Mouse (Mus musculus) erythroblast, embryonic 14.5 days (primary cell): ENCODE measurements around the gene Noc4l.

Experiments
- GATA1 ChIP-seq: IDR thresholded peaks from 2 replicates; pipeline ENCODE4 v1.6.1; 2012; ENCODE audit warnings: low read length, inconsistent platforms, mixed read lengths
- TAL1 ChIP-seq: IDR thresholded peaks from 3 replicates; pipeline ENCODE4 v1.6.1; 2012; ENCODE audit warnings: low read length, inconsistent platforms, mixed read lengths

DNA sequence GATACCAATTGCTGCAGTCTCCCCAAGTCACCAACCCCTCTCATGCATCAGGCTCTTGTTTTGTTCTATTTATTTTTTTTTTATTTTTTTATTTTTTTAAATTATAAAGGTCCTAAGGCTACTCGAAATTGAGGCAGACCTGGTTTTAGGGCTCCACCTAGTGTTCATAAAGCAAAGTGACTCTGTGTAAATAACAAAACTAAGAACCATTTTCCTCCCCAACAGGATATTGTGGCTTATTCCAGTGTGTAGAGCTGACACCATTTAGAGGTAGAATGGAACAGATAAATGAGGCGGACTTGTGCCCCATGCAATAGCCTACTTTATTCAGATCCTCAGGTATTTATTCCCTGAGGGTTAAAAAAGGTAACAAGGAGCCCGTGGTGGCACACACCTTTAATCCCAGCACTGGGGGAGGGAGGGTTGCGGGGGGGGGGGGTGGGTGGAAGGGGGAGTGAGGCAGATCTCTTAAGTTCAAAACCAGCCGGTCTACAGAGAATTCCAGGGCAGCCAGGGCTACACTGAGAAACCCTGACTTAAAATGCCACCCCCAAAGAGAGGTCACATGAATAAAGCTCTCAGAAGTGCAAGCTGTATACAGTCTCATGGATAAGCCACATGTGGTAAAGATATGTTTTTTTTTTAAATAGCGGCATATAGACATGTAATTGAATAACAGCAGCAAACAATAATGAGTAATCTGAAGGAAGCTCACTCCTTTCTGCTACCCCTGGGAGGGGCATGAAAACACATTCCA is 17.1 kb downstream of the Noc4l start:
- TF ChIP-seq GATA1 (no peak), TAL1 (no peak)
